Mouse (Mus musculus) heart, embryonic 13.5 days (tissue): ENCODE results near the gene AA986860. TPM values are rescaled to one million over a fixed set of nuclear protein-coding genes. Genes with fewer than 3 reads are reported as not detected.

Experiments used
- ATAC-seq: fragments of 200-750 bp; cut with Nextera tagmentation; 2 replicates; pipeline ENCODE4 v1.8.0; 2017; ENCODE audit warnings: moderate TSS enrichment; ENCODE audit not compliant: insufficient number of reproducible peaks, low FRiP score, low TSS enrichment; ENCODE audit errors: extremely low read depth
- H3K27ac ChIP-seq: fragments of 300-500 bp; sonication (generic); replicated peaks from 2 replicates; pipeline ENCODE4 v1.5.1; 2015; ENCODE audit warnings: moderate library complexity, mild to moderate bottlenecking, inconsistent platforms
- H3K27me3 ChIP-seq: fragments of 300-500 bp; sonication (generic); replicated peaks from 2 replicates; pipeline ENCODE4 v1.6.1; 2015; ENCODE audit warnings: mild to moderate bottlenecking, inconsistent platforms
- H3K36me3 ChIP-seq: fragments of 300-500 bp; sonication (generic); 2 replicates; pipeline ENCODE4 v1.6.1; 2015; ENCODE audit warnings: mild to moderate bottlenecking, inconsistent platforms
- H3K4me1 ChIP-seq: fragments of 300-500 bp; sonication (generic); 2 replicates; pipeline ENCODE4 v1.6.1; 2015; ENCODE audit warnings: inconsistent platforms
- H3K4me2 ChIP-seq: fragments of 300-500 bp; sonication (generic); 2 replicates; pipeline ENCODE4 v1.6.1; 2015; ENCODE audit warnings: inconsistent platforms, mild to moderate bottlenecking, moderate library complexity
- H3K4me3 ChIP-seq: fragments of 300-500 bp; sonication (generic); 2 replicates; pipeline ENCODE4 v1.5.1; 2015; ENCODE audit warnings: moderate library complexity, mild to moderate bottlenecking, inconsistent platforms
- H3K9ac ChIP-seq: fragments of 300-500 bp; sonication (generic); 2 replicates; pipeline ENCODE4 v1.6.1; 2015; ENCODE audit warnings: inconsistent platforms, mild to moderate bottlenecking, moderate library complexity
- H3K9me3 ChIP-seq: fragments of 300-500 bp; sonication (generic); 2 replicates; pipeline ENCODE4 v1.6.1; 2016; ENCODE audit warnings: inconsistent platforms
- WGBS: fragments of 180-500 bp; shearing (Covaris S2); methylation state at CpG from one replicate; pipeline ENCODE4 v1.1.7; 2015; ENCODE audit warnings: mixed read lengths; 5-methylcytosine and 5-hydroxymethylcytosine counted together
- polyA plus RNA-seq: library from polyadenylated mRNA; unstranded; fragments of >200 nt; fragmentation: Nextera tagmentation; extraction: Ambion mirVana; gene quantifications from 2 replicates; pipeline ENCODE4 v1.2.1, GENCODE M21; 2015

The AA986860 gene
- polyA plus RNA-seq = 1.0 TPM in 2 replicates

DNA sequence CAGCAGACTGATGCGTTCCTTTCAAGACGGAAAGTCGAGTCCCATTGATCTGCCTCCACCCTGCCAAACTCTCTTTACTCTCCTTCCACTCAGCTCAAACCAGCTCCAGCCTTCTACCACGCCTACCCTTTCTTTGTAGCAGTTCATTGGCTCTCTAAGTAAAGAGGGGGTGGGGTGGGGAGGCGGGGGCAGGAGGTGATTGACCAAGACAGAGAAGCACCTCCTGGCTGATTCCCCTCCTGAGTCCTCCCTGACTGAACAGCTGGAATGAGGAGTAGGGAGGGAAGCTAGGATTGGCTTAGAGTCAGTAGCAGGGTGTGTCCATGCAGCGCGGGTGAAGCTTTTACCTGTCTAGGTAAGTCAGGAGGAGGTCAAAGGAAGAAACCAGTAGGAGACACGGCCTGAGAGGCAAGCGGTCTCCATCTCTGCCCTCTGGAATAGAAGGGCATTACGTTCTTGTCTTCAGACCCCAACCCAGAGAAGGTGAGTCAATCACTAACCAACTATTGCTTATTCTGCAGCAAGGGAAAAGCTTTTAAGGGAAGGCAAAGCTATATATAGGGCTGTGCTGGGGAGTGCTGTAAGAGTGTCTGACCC lies at the start of gene AA986860:
AA986860 (plus strand) TSS at position 236 of the 597 bp plus-strand sequence.
- peak within 1 kb of the TSS; percentile 65 for H3K4me2 ChIP-seq
- H3K4me1 ChIP-seq = peaks cover 33% of the 10 kb centered on the region
- no peaks in the 10 kb centered on the region for H3K9me3 ChIP-seq
- ATAC-seq = peak; percentile 78
- no peaks in the 10 kb centered on the region for H3K36me3 ChIP-seq
- peak within 1 kb of the TSS; percentile 37 for H3K4me3 ChIP-seq
- WGBS = 5% methylated on average over 10 of the region's 10 CpGs
- H3K27me3 ChIP-seq = peaks cover 7% of the 10 kb centered on the region; the same call in 1 of the 2 replicates
- H3K9ac ChIP-seq = peak within 1 kb of the TSS; percentile 58; the same call in 1 of the 2 replicates
- H3K27ac ChIP-seq = no peak within 1 kb of the TSS

DNA sequence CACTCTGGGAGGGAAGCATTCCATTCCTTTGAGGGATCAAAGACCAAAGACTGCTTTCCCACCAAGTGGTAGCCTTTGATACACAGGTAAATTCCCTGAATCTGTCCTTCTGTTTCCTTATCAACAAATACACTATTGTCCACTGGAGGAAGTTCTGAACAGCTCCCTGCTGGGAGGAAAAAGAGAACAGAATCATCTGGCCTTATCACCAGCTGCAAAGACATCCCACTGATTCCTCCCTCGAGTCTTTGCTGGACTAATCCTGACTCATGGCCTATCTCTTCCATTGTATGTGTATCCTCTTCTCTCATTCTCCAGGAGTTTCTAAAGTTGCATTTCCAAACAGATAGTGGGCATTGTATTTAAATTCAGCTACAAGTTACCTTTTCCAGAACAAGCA lies 47.9 kb upstream of the AA986860 start:
- no peak overlapping the region for H3K4me2 ChIP-seq
- H3K4me3 ChIP-seq = no peak overlapping the region
- H3K36me3 ChIP-seq = peaks cover 11% of the 10 kb centered on the region
- no peaks in the 10 kb centered on the region for H3K4me1 ChIP-seq
- ATAC-seq = no peak
- no peaks in the 10 kb centered on the region for H3K9me3 ChIP-seq
- 14% methylated on average over 1 of the region's 1 CpGs for WGBS
- H3K27ac ChIP-seq = no peak overlapping the region
- no peaks in the 10 kb centered on the region for H3K27me3 ChIP-seq
- no peak overlapping the region for H3K9ac ChIP-seq

DNA sequence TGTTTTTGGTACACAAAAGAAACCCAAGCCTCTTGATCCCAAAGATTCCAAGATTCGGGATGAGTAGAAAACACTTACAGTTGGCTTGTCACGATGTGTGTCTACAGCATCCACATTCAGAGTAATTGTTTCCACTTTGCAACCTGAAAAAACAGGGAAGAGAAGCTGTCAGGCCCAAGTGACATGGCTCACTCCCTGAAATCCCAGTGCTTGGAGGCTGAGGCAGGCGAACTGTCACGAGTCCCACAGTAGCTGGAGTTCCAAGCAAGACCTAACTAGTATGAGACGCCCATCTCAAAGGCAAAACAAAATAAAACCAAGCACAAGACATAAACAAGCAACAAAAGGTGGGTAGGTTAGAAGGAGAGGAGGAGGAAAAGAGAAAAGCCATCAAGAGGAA lies 33.2 kb upstream of the AA986860 start:
- no peaks in the 10 kb centered on the region for H3K4me1 ChIP-seq
- WGBS = 88% methylated on average over 5 of the region's 5 CpGs
- no peak overlapping the region for H3K4me3 ChIP-seq
- H3K36me3 ChIP-seq = peaks cover 79% of the 10 kb centered on the region
- H3K27me3 ChIP-seq = no peaks in the 10 kb centered on the region
- no peak overlapping the region for H3K27ac ChIP-seq
- H3K9ac ChIP-seq = no peak overlapping the region
- H3K4me2 ChIP-seq = no peak overlapping the region
- no peak for ATAC-seq
- H3K9me3 ChIP-seq = no peaks in the 10 kb centered on the region

DNA sequence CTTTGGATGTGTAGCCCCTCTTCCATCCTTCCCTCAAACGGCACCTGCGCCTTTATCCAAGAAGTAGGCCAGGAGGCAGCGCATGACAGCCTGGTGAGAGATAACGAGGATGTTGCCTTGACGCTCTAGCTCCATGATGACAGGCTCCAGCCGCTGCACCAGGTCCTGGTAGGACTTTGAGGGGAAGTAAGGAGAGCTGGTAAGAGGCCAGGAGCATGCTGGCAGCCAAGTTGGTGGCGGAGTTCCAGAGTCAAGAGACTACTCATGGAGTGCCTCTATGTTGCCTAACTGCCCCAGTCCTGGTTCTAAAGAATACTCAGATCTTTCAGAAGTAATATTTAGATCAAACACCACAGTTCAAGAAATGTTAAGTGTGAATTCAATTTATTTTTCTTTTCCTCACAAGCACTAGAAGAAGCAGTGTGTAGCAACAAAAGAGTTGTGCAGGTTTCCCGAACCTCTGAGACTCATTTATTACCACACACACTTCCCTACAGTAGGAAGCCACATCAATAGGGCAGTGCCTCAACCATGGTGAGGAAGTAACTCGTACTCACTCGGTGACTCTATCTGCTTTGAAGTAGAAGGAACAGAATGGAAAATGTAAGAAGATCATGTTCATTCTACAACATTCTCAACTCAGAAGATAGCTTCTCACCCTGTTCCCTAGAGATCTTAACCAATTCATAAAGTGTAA lies 31.7 kb upstream of the AA986860 start:
- Histone ChIP-seq H3K36me3 (peaks cover 91% of the 10 kb centered on the region), H3K27ac (no peak overlapping the region), H3K27me3 (no peaks in the 10 kb centered on the region), H3K4me2 (no peak overlapping the region), H3K9ac (no peak overlapping the region), H3K4me3 (no peak overlapping the region), H3K9me3 (no peaks in the 10 kb centered on the region), H3K4me1 (no peaks in the 10 kb centered on the region)
- no peak for ATAC-seq
- 84% methylated on average over 10 of the region's 10 CpGs for WGBS

DNA sequence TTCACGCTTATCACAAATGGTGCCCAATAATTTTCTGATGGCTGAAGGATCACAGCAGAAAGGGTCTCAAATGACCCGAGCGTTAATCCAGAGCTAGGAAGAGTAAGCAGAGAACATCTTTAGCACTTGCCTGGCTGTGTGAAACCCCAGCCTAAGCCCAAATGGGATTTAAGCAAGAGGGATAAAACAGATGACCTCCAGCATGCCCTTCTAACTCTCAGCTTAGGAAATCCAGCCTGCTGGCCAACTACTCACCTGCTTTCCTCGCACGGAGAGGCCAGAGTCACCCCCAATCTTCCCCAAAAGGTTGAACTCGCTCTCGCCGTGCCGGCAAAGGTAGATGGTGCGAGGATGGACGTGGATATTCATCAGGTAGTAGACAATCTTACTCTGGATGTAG lies 29.8 kb upstream of the AA986860 start:
- no peaks in the 10 kb centered on the region for H3K4me1 ChIP-seq
- WGBS = 89% methylated on average over 11 of the region's 11 CpGs
- H3K9ac ChIP-seq = no peak overlapping the region
- H3K9me3 ChIP-seq = no peaks in the 10 kb centered on the region
- H3K27ac ChIP-seq = no peak overlapping the region
- no peak overlapping the region for H3K4me3 ChIP-seq
- H3K4me2 ChIP-seq = no peak overlapping the region
- H3K27me3 ChIP-seq = no peaks in the 10 kb centered on the region
- H3K36me3 ChIP-seq = peaks cover 93% of the 10 kb centered on the region
- ATAC-seq = no peak

DNA sequence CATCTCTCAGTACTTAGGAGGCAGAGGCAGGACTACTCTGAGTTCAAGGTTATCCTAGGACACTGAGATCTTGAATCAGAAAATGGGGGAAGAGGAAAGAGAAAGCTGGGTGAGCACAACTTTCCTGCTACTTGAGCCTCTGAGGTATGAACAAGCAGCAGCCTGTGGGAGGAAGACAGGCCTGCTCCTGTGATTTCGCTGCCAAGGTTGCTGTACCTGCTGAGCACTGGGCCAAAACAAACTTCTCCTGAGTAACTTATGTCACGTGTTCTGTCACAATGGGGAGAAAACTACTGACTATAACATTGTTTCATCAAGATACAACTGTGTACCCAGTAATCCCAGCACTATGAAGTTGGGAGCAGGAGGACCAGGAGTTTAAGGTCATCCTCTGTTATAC lies 28.2 kb upstream of the AA986860 start:
- Histone ChIP-seq H3K4me2 (no peak overlapping the region), H3K27me3 (no peaks in the 10 kb centered on the region), H3K9ac (no peak overlapping the region), H3K27ac (no peak overlapping the region), H3K36me3 (peaks cover 91% of the 10 kb centered on the region), H3K4me3 (no peak overlapping the region), H3K4me1 (no peaks in the 10 kb centered on the region), H3K9me3 (no peaks in the 10 kb centered on the region)
- ATAC-seq = no peak
- WGBS = 81% methylated on average over 2 of the region's 2 CpGs

DNA sequence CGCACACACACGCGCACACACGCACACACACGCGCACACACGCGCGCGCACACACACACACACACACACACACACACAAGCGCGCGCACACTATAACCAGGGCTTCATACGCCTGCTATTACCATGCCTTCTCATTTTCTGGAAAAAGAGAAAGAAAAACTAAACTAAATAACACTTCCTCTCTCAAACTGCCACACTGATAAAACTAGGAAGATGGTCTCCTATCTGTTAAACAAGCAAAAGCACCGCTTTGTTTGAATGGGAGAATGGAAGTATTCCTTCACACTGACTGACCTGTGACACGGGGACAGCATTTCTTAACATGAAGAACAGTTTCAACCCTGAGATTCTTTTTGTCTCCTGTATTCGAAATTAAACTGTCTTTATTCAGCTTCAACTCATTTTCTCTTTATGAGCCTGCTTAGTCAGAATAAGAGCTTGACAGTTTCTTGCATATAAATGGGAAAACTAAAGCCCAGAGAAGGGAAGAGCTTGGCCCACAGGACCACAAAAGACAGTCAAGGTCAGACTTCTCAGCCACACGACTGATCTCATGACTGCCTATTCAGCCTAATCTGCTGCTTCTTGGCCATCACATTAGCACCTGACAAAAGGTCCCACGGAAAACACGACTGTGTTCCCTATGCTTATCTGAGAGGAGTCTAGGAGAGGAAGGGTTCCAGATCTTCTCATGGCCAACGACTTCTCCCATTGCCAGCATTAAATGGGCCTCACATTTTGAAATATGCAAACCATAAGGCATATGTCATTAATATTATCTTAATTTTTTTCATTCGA lies 21.3 kb upstream of the AA986860 start:
- Histone ChIP-seq H3K9ac (no peak overlapping the region), H3K4me2 (no peak overlapping the region), H3K4me3 (no peak overlapping the region), H3K36me3 (peaks cover 36% of the 10 kb centered on the region), H3K9me3 (no peaks in the 10 kb centered on the region), H3K4me1 (peaks cover 17% of the 10 kb centered on the region), H3K27me3 (0 out of 2 replicates have a peak, but pooled peaks cover 5% of the 10 kb centered on the region), H3K27ac (no peak overlapping the region)
- no peak for ATAC-seq
- 76% methylated on average over 22 of the region's 22 CpGs for WGBS

DNA sequence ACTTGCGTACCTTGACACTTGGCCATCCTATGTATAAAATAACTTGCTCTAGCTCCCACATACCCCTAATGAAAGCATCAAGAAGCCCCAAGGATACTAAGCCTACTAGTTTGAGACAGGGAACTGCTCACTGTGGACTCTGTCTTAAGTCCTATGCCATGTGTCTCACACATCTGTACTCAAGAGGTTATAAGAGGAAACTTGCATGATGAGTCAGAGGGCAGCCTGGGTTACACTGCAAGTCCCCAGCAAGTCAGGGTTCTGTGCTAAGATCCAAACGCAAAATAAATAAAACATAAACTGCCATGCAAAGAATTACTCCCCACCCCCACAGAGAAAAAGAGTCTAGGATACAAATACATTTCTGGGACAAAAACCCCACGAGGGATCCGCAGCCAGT lies 17.7 kb upstream of the AA986860 start:
- Histone ChIP-seq H3K36me3 (peaks cover 8% of the 10 kb centered on the region), H3K9ac (no peak overlapping the region), H3K4me1 (peaks cover 27% of the 10 kb centered on the region), H3K4me3 (peak overlapping the region; percentile 72; the same call in 1 of the 2 replicates), H3K9me3 (no peaks in the 10 kb centered on the region), H3K27ac (no peak overlapping the region), H3K27me3 (0 out of 2 replicates have a peak, but pooled peaks cover 5% of the 10 kb centered on the region), H3K4me2 (no peak overlapping the region; the same call in 1 of the 2 replicates)
- no peak for ATAC-seq
- WGBS = 84% methylated on average over 4 of the region's 4 CpGs

DNA sequence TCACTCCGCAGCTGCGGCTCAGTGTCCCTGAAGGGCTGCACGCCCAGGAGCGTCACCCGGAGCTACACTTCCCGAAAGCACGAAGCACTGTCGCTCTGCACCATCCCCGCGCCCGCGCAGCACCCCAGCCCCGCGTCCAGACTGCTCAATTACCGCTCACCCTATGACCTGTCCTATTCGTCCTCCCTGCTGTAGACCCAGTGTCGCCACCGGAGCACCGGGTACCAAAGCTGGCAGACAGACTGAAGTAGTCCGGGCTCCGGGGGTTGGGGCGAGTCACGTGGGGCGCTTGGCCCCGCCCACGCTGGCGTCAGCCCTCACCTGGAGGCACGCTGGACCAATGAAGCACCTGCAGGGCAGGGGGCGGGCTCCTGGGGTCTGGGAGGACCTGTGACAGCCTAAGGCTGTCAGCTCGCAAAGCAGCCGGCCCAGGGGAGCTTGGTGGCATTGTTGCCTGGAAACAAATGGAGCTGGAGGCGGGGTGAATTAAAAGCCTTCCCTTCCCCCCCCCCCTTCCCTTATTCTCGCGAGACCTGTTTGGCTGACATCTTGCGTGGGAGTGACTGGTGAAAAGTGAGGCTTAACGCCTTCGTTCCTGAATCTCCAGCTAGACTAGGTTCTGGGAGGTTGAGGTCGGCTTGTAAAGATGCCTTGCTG lies 16.1 kb upstream of the AA986860 start, which contains the start of gene Gm29427:
Gm29427 (minus strand) TSS at position 239 of the 657 bp plus-strand sequence.
- Histone ChIP-seq H3K4me3 (peak within 1 kb of the TSS; percentile 72), H3K4me1 (peaks cover 23% of the 10 kb centered on the region), H3K27ac (peak within 1 kb of the TSS; percentile 91), H3K9ac (peak within 1 kb of the TSS; percentile 93), H3K9me3 (no peaks in the 10 kb centered on the region), H3K27me3 (0 out of 2 replicates have a peak, but pooled peaks cover 5% of the 10 kb centered on the region), H3K36me3 (peaks cover 14% of the 10 kb centered on the region), H3K4me2 (peak within 1 kb of the TSS; percentile 100)
- ATAC-seq = peak; percentile 88
- WGBS = under 1% methylated on average over 38 of the region's 38 CpGs

DNA sequence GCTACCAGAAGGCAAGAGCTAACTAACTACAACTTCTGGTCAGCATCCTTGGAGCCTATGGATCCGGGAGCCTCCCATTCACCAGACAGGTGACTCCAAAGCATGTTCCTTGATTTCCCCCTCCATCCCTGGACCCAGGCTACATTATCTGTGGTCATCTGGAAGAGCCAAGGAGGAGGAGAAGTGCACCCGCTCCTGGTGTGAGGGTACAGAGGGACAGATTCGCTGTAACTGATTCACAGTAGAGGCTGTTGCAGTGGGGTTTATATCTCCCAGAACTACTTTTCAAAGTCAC lies 15.6 kb upstream of the AA986860 start:
- peaks cover 13% of the 10 kb centered on the region for H3K36me3 ChIP-seq
- 0% methylated on average over 3 of the region's 3 CpGs for WGBS
- H3K4me1 ChIP-seq = peaks cover 19% of the 10 kb centered on the region
- peak overlapping the region; percentile 100 for H3K4me2 ChIP-seq
- H3K27ac ChIP-seq = peak overlapping the region; percentile 91
- 0 out of 2 replicates have a peak, but pooled peaks cover 5% of the 10 kb centered on the region for H3K27me3 ChIP-seq
- no peak for ATAC-seq
- no peaks in the 10 kb centered on the region for H3K9me3 ChIP-seq
- peak overlapping the region; percentile 72 for H3K4me3 ChIP-seq
- peak overlapping the region; percentile 93 for H3K9ac ChIP-seq
